Mouse (Mus musculus) embryonic facial prominence, embryonic 11.5 days (tissue): Measurements from ENCODE around the gene Cacna1c. TPM values are rescaled to one million over a fixed set of nuclear protein-coding genes. Genes with fewer than 3 reads are reported as not detected.

Experiments used
- polyA plus RNA-seq: library from polyadenylated mRNA; unstranded; fragments of >200 nt; fragmentation: Nextera tagmentation; extraction: Ambion mirVana; gene quantifications from 2 replicates; pipeline ENCODE4 v1.2.1, GENCODE M21; 2014

The Cacna1c gene
- polyA plus RNA-seq, 1 experiment from 2014 or later = 4.3 TPM

Other genes starting within 250 kb of the Cacna1c start
- gene Dcp1b, start 21.2 kb downstream of the Cacna1c start, polyA plus RNA-seq = 7.3 and 7.9 TPM in 2 replicates
- gene Cacna2d4, start 40.1 kb upstream of the Cacna1c start, polyA plus RNA-seq = not detected in 2 replicates
- 0.10 TPM in 1 of 2 replicates, not detected in the other for gene Lrtm2, start 134.3 kb upstream of the Cacna1c start, polyA plus RNA-seq
- 15.4 and 16.2 TPM in 2 replicates for gene Adipor2, start 221.3 kb upstream of the Cacna1c start, polyA plus RNA-seq